Comparison of ENCODE assay signal across 9 mouse cellular contexts in genomic region chr5:76763731-76764130, GRCm38 (mm10).
DNase-seq lines count a peak whose midpoint lies in the region; ATAC-seq lines count a peak whose summit lies in the region.
"Had no signal": no experiment of that assay in that cellular context is flagged by ENCODE, and none has a peak within 500 bp of the region (broad histone marks: within the 10 kb centered on the region; RNA-seq: fewer than 3 reads in every experiment).

No protein-coding gene starts in this region.

- peak overlapping the region; percentile 76 for H3K27ac ChIP-seq in neural tube, embryonic 13.5 days (replicated peaks)
- peak overlapping the region; percentile 2 for H3K27ac ChIP-seq in forebrain, embryonic 16.5 days (ENCODE audit: low read length)
- H3K27ac ChIP-seq in midbrain, embryonic 11.5 days (ENCODE audit: low read depth, low read length) = 0 out of 2 replicates have a peak overlapping the region, but pooled peaks have one; percentile 6
- no peak overlapping the region for H3K27ac ChIP-seq in liver, embryonic 12.5 days
- no peak overlapping the region for H3K27ac ChIP-seq in heart, embryonic 10.5 days

- no peak overlapping the region for H3K4me3 ChIP-seq in neural tube, embryonic 13.5 days
- H3K4me3 ChIP-seq in forebrain, embryonic 16.5 days (replicated peaks; ENCODE audit: low read length) = no peak overlapping the region
- no peak overlapping the region for H3K4me3 ChIP-seq in midbrain, embryonic 11.5 days (ENCODE audit: low read depth, low read length)
- no peak overlapping the region for H3K4me3 ChIP-seq in liver, embryonic 12.5 days
- no peak overlapping the region for H3K4me3 ChIP-seq in heart, embryonic 10.5 days

- no peak overlapping the region for H3K4me2 ChIP-seq in neural tube, embryonic 13.5 days
- H3K4me2 ChIP-seq in forebrain, embryonic 16.5 days (ENCODE audit: low read length) = peak overlapping the region; percentile 0; the same call in 1 of the 2 replicates
- no peak overlapping the region for H3K4me2 ChIP-seq in midbrain, embryonic 11.5 days
- H3K4me2 ChIP-seq in liver, embryonic 12.5 days = no peak overlapping the region

- no peak for DNase-seq in neural tube, embryonic 10.5 days (ENCODE audit: extremely low spot score, low spot score)
- no peak for DNase-seq in midbrain, embryonic 11.5 days (ENCODE audit: low spot score, missing footprints)
- no peak for DNase-seq in heart, embryonic 10.5 days (ENCODE audit: low spot score)
- no peak for DNase-seq in heart, adult 11 months
- DNase-seq: cerebellum, adult 11 months; thymus, adult 18-20 months had no signal

- no peak overlapping the region for H3K9ac ChIP-seq in neural tube, embryonic 13.5 days
- H3K9ac ChIP-seq in forebrain, embryonic 16.5 days (replicated peaks; ENCODE audit: low read depth, low read length) = no peak overlapping the region
- no peak overlapping the region for H3K9ac ChIP-seq in midbrain, embryonic 11.5 days (ENCODE audit: low read length)
- H3K9ac ChIP-seq in liver, embryonic 12.5 days = no peak overlapping the region

- H3K9me3 ChIP-seq in neural tube, embryonic 13.5 days = no peaks in the 10 kb centered on the region
- H3K9me3 ChIP-seq in forebrain, embryonic 16.5 days (ENCODE audit: control insufficient read depth, low read length) = no peaks in the 10 kb centered on the region
- H3K9me3 ChIP-seq in midbrain, embryonic 11.5 days (ENCODE audit: control insufficient read depth, low read length) = no peaks in the 10 kb centered on the region
- peaks cover 9% of the 10 kb centered on the region; the same call in 1 of the 2 replicates for H3K9me3 ChIP-seq in liver, embryonic 12.5 days (replicated peaks)
- no peaks in the 10 kb centered on the region for H3K9me3 ChIP-seq in heart, embryonic 10.5 days

- 72% methylated on average over 6 of the region's 6 CpGs for WGBS in neural tube, embryonic 13.5 days
- WGBS in forebrain, embryonic 16.5 days = 20% methylated on average over 6 of the region's 6 CpGs
- WGBS in midbrain, embryonic 11.5 days = 81% methylated on average over 6 of the region's 6 CpGs
- 61% methylated on average over 6 of the region's 6 CpGs for WGBS in liver, embryonic 12.5 days (ENCODE audit: insufficient replicate concordance)
- WGBS in heart, embryonic 10.5 days = 78% methylated on average over 6 of the region's 6 CpGs

- H3K27me3 ChIP-seq in neural tube, embryonic 13.5 days = no peaks in the 10 kb centered on the region
- H3K27me3 ChIP-seq in forebrain, embryonic 16.5 days (replicated peaks; ENCODE audit: control insufficient read depth, insufficient read depth, low read length) = no peaks in the 10 kb centered on the region
- H3K27me3 ChIP-seq in midbrain, embryonic 11.5 days (ENCODE audit: control insufficient read depth, insufficient read depth, low read length) = no peaks in the 10 kb centered on the region
- H3K27me3 ChIP-seq in liver, embryonic 12.5 days (replicated peaks) = no peaks in the 10 kb centered on the region
- H3K27me3 ChIP-seq in heart, embryonic 10.5 days (ENCODE audit: insufficient read depth, poor library complexity, severe bottlenecking) = no peaks in the 10 kb centered on the region

- H3K36me3 ChIP-seq in neural tube, embryonic 13.5 days = peaks cover 16% of the 10 kb centered on the region
- peaks cover 7% of the 10 kb centered on the region for H3K36me3 ChIP-seq in forebrain, embryonic 16.5 days (ENCODE audit: control insufficient read depth, insufficient read depth)
- peaks cover 7% of the 10 kb centered on the region for H3K36me3 ChIP-seq in midbrain, embryonic 11.5 days (ENCODE audit: control insufficient read depth, insufficient read depth, low read length)
- peaks cover 33% of the 10 kb centered on the region for H3K36me3 ChIP-seq in liver, embryonic 12.5 days
- H3K36me3 ChIP-seq in heart, embryonic 10.5 days = peaks cover 6% of the 10 kb centered on the region

- no peak for ATAC-seq in neural tube, embryonic 13.5 days (ENCODE audit: low read depth)
- ATAC-seq in forebrain, embryonic 16.5 days = peak; percentile 29
- no peak for ATAC-seq in midbrain, embryonic 11.5 days (ENCODE audit: low FRiP score)
- ATAC-seq in liver, embryonic 12.5 days = no peak

- peaks cover 54% of the 10 kb centered on the region for H3K4me1 ChIP-seq in neural tube, embryonic 13.5 days (replicated peaks)
- H3K4me1 ChIP-seq in forebrain, embryonic 16.5 days (replicated peaks; ENCODE audit: control insufficient read depth, insufficient read depth, low read length) = peaks cover 25% of the 10 kb centered on the region
- peaks cover 3% of the 10 kb centered on the region for H3K4me1 ChIP-seq in midbrain, embryonic 11.5 days (ENCODE audit: control insufficient read depth, insufficient read depth, low read length)
- H3K4me1 ChIP-seq in liver, embryonic 12.5 days = 0 out of 2 replicates have a peak, but pooled peaks cover 3% of the 10 kb centered on the region
- H3K4me1 ChIP-seq in heart, embryonic 10.5 days = peaks cover 11% of the 10 kb centered on the region

Comparison
In these comparisons a context has a peak if more than half of its experiments do, and no peak if none do; other contexts are left out.
1. H3K27ac ChIP-seq: peak in neural tube, embryonic 13.5 days (single experiment), forebrain, embryonic 16.5 days (single experiment) and midbrain, embryonic 11.5 days (single experiment); none in liver, embryonic 12.5 days (single experiment) and heart, embryonic 10.5 days (single experiment).